Mouse (Mus musculus) MN1 (cell line): ENCODE results near the gene Tspan1.

Experiments used
- DNase-seq: peaks from one replicate; pipeline ENCODE4 v3.0.0-alpha.2; 2016; ENCODE audit warnings: low spot score

Tspan1 gene

GRCm38 (mm10) chr4:116123602-116124519, 43.5 kb downstream of the Tspan1 start, which contains the start of the genes Rad54l and Pomgnt1:
Gene Rad54l, minus strand, starts transcription at chr4:116123690.
Gene Pomgnt1, plus strand, starts transcription at chr4:116123840.
- DNase-seq, result peak; percentile 91

DNA sequence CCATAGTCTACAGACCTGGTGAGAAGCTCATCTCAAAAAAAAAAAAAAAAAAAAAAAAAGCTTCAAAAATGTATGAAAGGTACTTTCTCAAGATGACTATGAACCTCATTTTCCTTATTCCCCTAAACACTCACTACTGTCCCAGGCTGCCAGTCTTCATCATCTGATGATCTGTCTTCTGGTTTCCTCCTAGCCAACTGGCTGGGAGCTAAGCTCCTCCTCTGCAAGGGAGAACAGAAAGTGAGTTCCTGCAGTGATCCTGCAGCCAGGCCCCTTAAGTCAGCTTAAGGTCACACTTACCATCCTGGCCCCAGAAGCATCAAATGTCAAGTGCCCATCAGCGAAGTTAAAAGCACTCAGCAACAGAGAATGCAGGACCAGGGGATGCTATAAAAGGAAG, 44.6 kb downstream of the Tspan1 start:
- peak; percentile 7 for DNase-seq
